Mouse (Mus musculus) neural tube, embryonic 15.5 days (tissue): ENCODE data around the gene Stat3. TPM values are rescaled to one million over a fixed set of nuclear protein-coding genes. Genes with fewer than 3 reads are reported as not detected.

Source experiments
- ATAC-seq: fragments of 200-750 bp; cut with Nextera tagmentation; 2 replicates; pipeline ENCODE4 v1.8.0; 2017; ENCODE audit warnings: mild to moderate bottlenecking, moderate TSS enrichment, moderate library complexity; ENCODE audit not compliant: low FRiP score
- H3K27ac ChIP-seq: fragments of 300-500 bp; sonication (generic); replicated peaks from 2 replicates; pipeline ENCODE4 v1.5.1; 2015; ENCODE audit warnings: mild to moderate bottlenecking, inconsistent platforms
- H3K27me3 ChIP-seq: fragments of 300-500 bp; sonication (generic); replicated peaks from 2 replicates; pipeline ENCODE4 v1.6.1; 2015; ENCODE audit warnings: inconsistent platforms
- H3K36me3 ChIP-seq: fragments of 300-500 bp; sonication (generic); 2 replicates; pipeline ENCODE4 v1.6.1; 2015; ENCODE audit warnings: inconsistent platforms
- H3K4me1 ChIP-seq: fragments of 300-500 bp; sonication (generic); 2 replicates; pipeline ENCODE4 v1.6.1; 2015; ENCODE audit warnings: inconsistent platforms
- H3K4me2 ChIP-seq: fragments of 300-500 bp; sonication (generic); 2 replicates; pipeline ENCODE4 v1.6.1; 2015; ENCODE audit warnings: inconsistent platforms, mild to moderate bottlenecking, moderate library complexity
- H3K4me3 ChIP-seq: fragments of 300-500 bp; sonication (generic); replicated peaks from 2 replicates; pipeline ENCODE4 v1.5.1; 2015; ENCODE audit warnings: mild to moderate bottlenecking, inconsistent platforms
- H3K9ac ChIP-seq: fragments of 300-500 bp; sonication (generic); replicated peaks from 2 replicates; pipeline ENCODE4 v1.6.1; 2015; ENCODE audit warnings: mild to moderate bottlenecking, inconsistent platforms
- H3K9me3 ChIP-seq: fragments of 300-500 bp; sonication (generic); replicated peaks from 2 replicates; pipeline ENCODE4 v1.6.1; 2016; ENCODE audit warnings: inconsistent platforms
- WGBS: fragments of 180-500 bp; shearing (Covaris S2); methylation state at CpG from one replicate; pipeline ENCODE4 v1.1.7; 2015; ENCODE audit warnings: mixed read lengths; 5-methylcytosine and 5-hydroxymethylcytosine counted together
- polyA plus RNA-seq: library from polyadenylated mRNA; unstranded; fragments of >200 nt; fragmentation: Nextera tagmentation; extraction: Ambion mirVana; gene quantifications from 2 replicates; pipeline ENCODE4 v1.2.1, GENCODE M21; 2015

Stat3 gene
- polyA plus RNA-seq, 1 experiment from 2014 or later: 57.9 TPM

GRCm38 (mm10) chr11:100898441-100899199, 40.7 kb downstream of the Stat3 start:
- no peak for ATAC-seq
- H3K4me3 ChIP-seq: no peak overlapping the region
- H3K27me3 ChIP-seq: no peaks in the 10 kb centered on the region
- no peak overlapping the region for H3K27ac ChIP-seq
- WGBS: 47% methylated on average over 16 of the region's 16 CpGs
- H3K9ac ChIP-seq: no peak overlapping the region
- H3K4me2 ChIP-seq: no peak overlapping the region
- no peaks in the 10 kb centered on the region for H3K9me3 ChIP-seq
- H3K36me3 ChIP-seq: peaks cover 65% of the 10 kb centered on the region
- no peaks in the 10 kb centered on the region; the same call in 1 of the 2 replicates for H3K4me1 ChIP-seq

GRCm38 (mm10) chr11:100897294-100898231, 41.8 kb downstream of the Stat3 start:
- no peaks in the 10 kb centered on the region; the same call in 1 of the 2 replicates for H3K4me1 ChIP-seq
- ATAC-seq: no peak
- H3K4me3 ChIP-seq: no peak overlapping the region
- H3K9ac ChIP-seq: no peak overlapping the region
- H3K36me3 ChIP-seq: peaks cover 65% of the 10 kb centered on the region
- H3K27me3 ChIP-seq: no peaks in the 10 kb centered on the region
- no peak overlapping the region for H3K4me2 ChIP-seq
- WGBS: 53% methylated on average over 7 of the region's 7 CpGs
- no peaks in the 10 kb centered on the region for H3K9me3 ChIP-seq
- H3K27ac ChIP-seq: no peak overlapping the region

GRCm38 (mm10) chr11:100896078-100896477, 43.3 kb downstream of the Stat3 start:
- no peaks in the 10 kb centered on the region for H3K9me3 ChIP-seq
- ATAC-seq: no peak
- H3K27me3 ChIP-seq: no peaks in the 10 kb centered on the region
- peaks cover 51% of the 10 kb centered on the region for H3K36me3 ChIP-seq
- H3K9ac ChIP-seq: no peak overlapping the region
- WGBS: 63% methylated on average over 10 of the region's 10 CpGs
- H3K4me3 ChIP-seq: no peak overlapping the region
- no peak overlapping the region for H3K4me2 ChIP-seq
- no peak overlapping the region for H3K27ac ChIP-seq
- peaks cover 2% of the 10 kb centered on the region; the same call in 1 of the 2 replicates for H3K4me1 ChIP-seq

- WGBS: 63% methylated on average over 9 of the region's 9 CpGs
- Histone ChIP-seq H3K27me3 (no peaks in the 10 kb centered on the region), H3K4me3 (no peak overlapping the region), H3K9ac (no peak overlapping the region), H3K27ac (no peak overlapping the region), H3K36me3 (peaks cover 47% of the 10 kb centered on the region), H3K4me1 (peaks cover 3% of the 10 kb centered on the region; the same call in 1 of the 2 replicates), H3K9me3 (no peaks in the 10 kb centered on the region), H3K4me2 (no peak overlapping the region)
- ATAC-seq: no peak
Measured at GRCm38 (mm10) chr11:100894146-100894918, 45.0 kb downstream of the Stat3 start.

GRCm38 (mm10) chr11:100893482-100893881, 45.9 kb downstream of the Stat3 start:
- H3K4me3 ChIP-seq: no peak overlapping the region
- peaks cover 3% of the 10 kb centered on the region; the same call in 1 of the 2 replicates for H3K4me1 ChIP-seq
- no peaks in the 10 kb centered on the region for H3K9me3 ChIP-seq
- no peak overlapping the region for H3K4me2 ChIP-seq
- H3K36me3 ChIP-seq: peaks cover 42% of the 10 kb centered on the region
- no peak overlapping the region for H3K9ac ChIP-seq
- WGBS: 12% methylated on average over 9 of the region's 9 CpGs
- H3K27me3 ChIP-seq: no peaks in the 10 kb centered on the region
- ATAC-seq: no peak
- H3K27ac ChIP-seq: no peak overlapping the region

GRCm38 (mm10) chr11:100892435-100892834, 46.9 kb downstream of the Stat3 start:
- Histone ChIP-seq H3K4me2 (no peak overlapping the region), H3K27me3 (no peaks in the 10 kb centered on the region), H3K9ac (no peak overlapping the region), H3K27ac (no peak overlapping the region), H3K9me3 (no peaks in the 10 kb centered on the region), H3K4me3 (no peak overlapping the region), H3K4me1 (peaks cover 3% of the 10 kb centered on the region; the same call in 1 of the 2 replicates), H3K36me3 (peaks cover 37% of the 10 kb centered on the region)
- no peak for ATAC-seq
- 89% methylated on average over 5 of the region's 5 CpGs for WGBS

GRCm38 (mm10) chr11:100891256-100892123, 47.9 kb downstream of the Stat3 start:
- Histone ChIP-seq H3K9me3 (no peaks in the 10 kb centered on the region), H3K36me3 (peaks cover 37% of the 10 kb centered on the region), H3K4me2 (no peak overlapping the region), H3K9ac (no peak overlapping the region), H3K27me3 (no peaks in the 10 kb centered on the region), H3K4me1 (peaks cover 3% of the 10 kb centered on the region; the same call in 1 of the 2 replicates), H3K4me3 (no peak overlapping the region), H3K27ac (no peak overlapping the region)
- ATAC-seq: no peak
- 73% methylated on average over 15 of the region's 15 CpGs for WGBS

- no peak for ATAC-seq
- Histone ChIP-seq H3K36me3 (peaks cover 37% of the 10 kb centered on the region), H3K4me1 (peaks cover 3% of the 10 kb centered on the region; the same call in 1 of the 2 replicates), H3K9me3 (no peaks in the 10 kb centered on the region), H3K27me3 (no peaks in the 10 kb centered on the region), H3K4me3 (no peak overlapping the region), H3K4me2 (no peak overlapping the region), H3K9ac (no peak overlapping the region), H3K27ac (no peak overlapping the region)
- 71% methylated on average over 6 of the region's 6 CpGs for WGBS
Measured at GRCm38 (mm10) chr11:100890481-100890880, 48.9 kb downstream of the Stat3 start.

GRCm38 (mm10) chr11:100888348-100888820, 51.0 kb downstream of the Stat3 start:
- peaks cover 29% of the 10 kb centered on the region for H3K36me3 ChIP-seq
- 67% methylated on average over 10 of the region's 10 CpGs for WGBS
- no peak for ATAC-seq
- H3K4me1 ChIP-seq: peaks cover 3% of the 10 kb centered on the region; the same call in 1 of the 2 replicates
- no peak overlapping the region for H3K9ac ChIP-seq
- H3K4me2 ChIP-seq: no peak overlapping the region
- no peak overlapping the region for H3K4me3 ChIP-seq
- H3K9me3 ChIP-seq: no peaks in the 10 kb centered on the region
- no peak overlapping the region for H3K27ac ChIP-seq
- no peaks in the 10 kb centered on the region for H3K27me3 ChIP-seq

- ATAC-seq: no peak
- no peak overlapping the region for H3K4me2 ChIP-seq
- peaks cover 24% of the 10 kb centered on the region for H3K36me3 ChIP-seq
- H3K9me3 ChIP-seq: no peaks in the 10 kb centered on the region
- H3K27me3 ChIP-seq: no peaks in the 10 kb centered on the region
- no peak overlapping the region for H3K27ac ChIP-seq
- WGBS: 90% methylated on average over 3 of the region's 3 CpGs
- peaks cover 3% of the 10 kb centered on the region; the same call in 1 of the 2 replicates for H3K4me1 ChIP-seq
- H3K4me3 ChIP-seq: no peak overlapping the region
- no peak overlapping the region for H3K9ac ChIP-seq
Measured at GRCm38 (mm10) chr11:100887764-100888163, 51.6 kb downstream of the Stat3 start.
